Mouse (Mus musculus): ENCODE measurements at regions not wholly inside any gene's neighbourhood (a gene's known extent, or its start where the extent isn't known, plus 50 kb on each side); places are given as distances from the start of the nearest gene placed in this dataset.

DNA sequence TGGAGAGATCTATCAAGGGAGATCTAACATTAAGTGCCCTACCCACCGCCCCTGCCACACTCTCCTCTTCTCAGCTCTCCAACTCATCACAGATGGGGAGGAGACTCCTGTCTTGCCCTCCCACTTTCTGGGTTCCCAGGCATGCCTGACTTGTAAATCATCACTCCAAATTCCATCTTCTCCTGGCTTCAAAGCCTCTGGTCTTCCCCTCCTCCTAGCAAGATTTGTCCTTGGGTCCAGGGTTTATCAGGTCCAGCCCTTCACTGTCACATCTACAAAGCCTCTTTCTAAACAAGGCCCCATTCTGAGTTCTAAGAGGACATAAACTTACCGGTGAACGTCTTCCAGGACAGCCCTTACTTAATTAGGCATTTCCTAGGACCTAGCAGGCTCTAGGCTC, 73.3 kb upstream of the Col5a1 start:
- no peak for ATAC-seq (ENCODE audit: low TSS enrichment)

DNA sequence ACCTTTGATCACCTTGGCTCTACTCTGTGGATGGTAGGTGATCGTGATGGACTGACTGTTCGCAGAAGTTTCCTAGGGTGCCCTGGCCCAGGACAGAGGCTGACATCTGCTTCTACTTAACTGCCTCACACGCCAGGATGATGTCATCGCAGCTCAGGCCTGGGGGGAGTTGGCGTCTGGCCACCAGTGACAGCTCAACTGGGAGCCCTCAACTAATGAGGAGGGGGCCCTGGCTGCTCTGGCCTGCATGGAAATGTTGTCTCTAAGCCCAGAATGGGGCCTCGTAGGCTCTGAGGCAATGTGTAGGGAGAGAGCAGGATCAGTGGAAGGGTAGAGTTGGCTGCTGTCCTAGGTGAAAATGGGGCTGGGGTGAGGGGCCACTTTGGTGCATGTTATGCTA, 72.9 kb upstream of the Col5a1 start:
- ATAC-seq (ENCODE audit: low TSS enrichment): no peak

DNA sequence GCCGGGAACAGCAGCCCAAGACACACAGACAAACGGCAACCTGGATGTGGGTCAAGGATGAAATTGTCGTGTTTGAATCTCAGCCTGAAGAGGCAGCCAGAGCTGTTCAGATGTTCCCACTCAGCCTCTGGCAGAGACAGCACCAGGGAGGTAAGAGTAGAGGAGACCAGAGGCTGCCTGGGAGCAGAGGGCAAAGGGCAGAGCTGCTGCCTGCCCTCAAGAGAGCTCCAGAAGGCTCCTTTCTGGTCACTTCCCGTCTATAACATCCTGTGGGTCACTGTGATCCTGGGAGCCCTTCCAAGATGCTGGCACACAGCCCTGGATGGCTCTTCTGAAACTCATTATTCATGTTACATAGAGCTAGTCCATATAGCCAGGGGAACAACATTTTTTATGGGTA, 67.6 kb upstream of the Col5a1 start:
- no peak for ATAC-seq (ENCODE audit: low TSS enrichment)

DNA sequence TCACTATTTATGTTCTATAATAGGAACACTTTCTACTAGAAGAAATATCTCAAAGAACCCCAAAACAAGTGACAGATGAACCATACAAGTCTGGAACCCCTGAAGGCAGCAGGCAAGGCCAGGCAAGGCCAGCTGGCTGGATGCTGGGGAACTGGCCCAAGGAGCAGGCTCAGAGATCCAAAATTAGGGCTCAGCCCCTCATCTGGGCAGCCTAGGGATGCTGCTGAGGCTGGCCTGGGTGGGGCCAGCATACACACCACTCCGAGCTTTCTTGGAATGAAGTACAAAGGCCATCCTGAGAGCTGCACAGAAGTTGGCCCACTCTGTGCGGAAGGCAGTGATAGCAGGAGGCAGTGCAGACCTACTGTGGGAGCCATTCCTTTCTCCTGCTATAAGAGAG, 59.4 kb upstream of the Col5a1 start:
- ATAC-seq (ENCODE audit: low TSS enrichment): no peak

DNA sequence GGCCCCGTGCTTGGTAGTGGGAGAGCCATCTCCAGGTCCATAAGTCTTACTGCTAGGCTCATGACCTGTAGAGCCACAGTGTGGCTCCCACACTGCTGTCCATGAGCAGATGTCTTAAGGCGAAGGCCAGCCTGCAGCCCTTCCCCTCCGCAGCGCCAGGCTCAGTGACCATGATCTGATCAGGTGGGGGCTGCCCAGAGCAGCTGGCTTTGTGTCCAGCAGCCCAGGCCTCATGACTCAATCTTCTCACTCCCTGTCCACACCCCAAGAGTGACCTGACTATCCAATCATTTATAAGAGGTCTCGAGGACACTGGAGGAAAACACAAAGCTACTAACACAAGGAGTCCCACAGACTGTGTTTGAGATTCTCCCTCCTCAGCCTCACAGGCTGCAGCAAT, 58.6 kb upstream of the Col5a1 start:
- no peak for ATAC-seq (ENCODE audit: low TSS enrichment)

DNA sequence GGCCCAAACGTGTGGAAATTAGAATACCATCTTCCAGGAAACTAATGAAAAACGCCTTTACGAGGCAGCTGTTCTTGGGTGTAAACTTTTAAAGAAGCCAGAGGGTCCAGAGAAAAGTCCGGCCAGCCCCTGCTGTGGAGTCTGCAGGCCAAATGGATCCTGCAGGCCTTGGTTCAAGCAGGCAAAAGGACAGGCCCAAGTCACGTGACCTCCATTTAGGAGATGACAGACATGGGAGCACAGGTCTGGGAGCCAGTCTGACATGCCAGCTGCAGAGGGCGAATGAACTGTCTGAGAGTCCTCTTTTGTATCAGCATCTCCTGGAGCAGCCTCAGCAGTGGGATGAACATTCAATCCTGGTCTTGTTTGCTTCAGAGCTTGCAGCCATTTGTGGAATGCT, 58.0 kb upstream of the Col5a1 start:
- no peak for ATAC-seq (ENCODE audit: low TSS enrichment)

DNA sequence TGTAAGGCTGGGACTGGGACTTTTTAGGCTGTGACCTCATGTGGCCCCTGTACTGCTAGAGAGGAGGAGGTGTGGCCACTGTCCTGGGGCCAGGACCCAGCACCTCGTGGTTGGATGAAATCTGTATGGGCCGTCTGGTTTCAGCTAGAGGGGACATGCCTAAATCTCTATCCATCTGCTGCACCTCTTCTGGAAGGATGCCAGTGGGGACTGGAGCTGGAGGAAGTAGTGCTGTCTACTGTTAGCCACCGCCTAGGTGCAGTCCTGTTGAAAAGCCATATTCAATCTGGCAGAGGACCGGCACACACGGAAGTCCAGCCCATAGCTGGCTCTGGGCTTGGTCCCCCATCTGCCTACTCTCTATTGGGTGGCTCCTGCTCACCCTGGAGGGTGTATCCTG, 56.7 kb upstream of the Col5a1 start:
- ATAC-seq (ENCODE audit: low TSS enrichment): no peak

DNA sequence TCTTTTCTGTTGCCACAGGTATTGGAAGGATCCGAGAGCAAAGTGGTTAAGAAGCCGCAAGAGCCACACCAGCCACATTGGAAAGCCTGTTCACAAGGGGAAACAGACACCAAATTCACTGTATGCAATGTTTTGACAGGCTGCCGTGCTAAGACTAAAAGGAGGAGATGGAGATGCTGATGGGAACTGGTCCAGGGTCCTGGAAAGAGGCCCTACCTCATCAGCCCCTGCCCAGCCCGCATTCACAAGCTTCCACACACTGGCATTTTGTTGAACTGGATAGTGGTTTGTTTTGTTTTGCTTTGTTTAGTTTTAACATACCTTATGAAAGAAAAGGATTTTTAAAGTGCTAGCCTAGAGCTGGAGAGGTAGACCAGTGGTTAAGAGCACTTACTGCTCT, 51.3 kb upstream of the Col5a1 start:
- no peak for ATAC-seq (ENCODE audit: low TSS enrichment)

DNA sequence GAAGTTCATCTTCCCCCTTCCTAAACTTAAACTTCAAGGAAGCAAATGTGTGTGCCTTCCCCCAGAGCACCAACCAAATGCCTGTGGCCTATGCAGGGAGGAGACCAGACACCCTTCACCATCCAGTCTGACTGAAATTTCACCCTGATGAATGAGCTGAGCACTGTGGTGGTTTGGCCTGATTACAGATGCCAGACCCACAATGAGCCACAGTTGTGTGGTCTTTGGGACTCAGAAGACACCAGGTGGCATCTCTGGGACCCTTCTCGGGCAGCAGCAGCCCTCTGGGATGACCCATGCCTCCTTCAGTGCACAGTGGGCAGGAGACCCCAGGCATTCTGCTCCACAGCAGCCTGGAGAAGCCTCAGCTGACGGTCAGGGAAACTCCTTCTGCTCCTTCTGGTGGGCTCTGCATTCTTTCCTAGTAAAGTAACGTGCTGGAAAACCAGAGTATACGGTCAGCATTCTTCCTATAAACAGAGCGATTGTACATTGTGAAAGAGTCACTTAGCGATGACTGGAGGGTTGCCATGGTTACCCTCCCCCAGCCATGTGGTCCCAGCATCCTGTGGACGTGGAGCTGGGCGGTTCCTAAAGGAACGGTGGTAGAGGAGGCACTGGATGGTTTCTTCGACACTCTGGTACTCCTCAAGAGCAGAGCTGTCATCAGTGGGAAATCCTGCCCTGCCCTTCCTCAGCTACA, 50.3 kb upstream of the Col5a1 start:
- peak; percentile 50; the same call in 1 of the 2 replicates for ATAC-seq (ENCODE audit: low TSS enrichment)
